ENCODE assay signal across 16 mouse cellular contexts in the genomic region with DNA sequence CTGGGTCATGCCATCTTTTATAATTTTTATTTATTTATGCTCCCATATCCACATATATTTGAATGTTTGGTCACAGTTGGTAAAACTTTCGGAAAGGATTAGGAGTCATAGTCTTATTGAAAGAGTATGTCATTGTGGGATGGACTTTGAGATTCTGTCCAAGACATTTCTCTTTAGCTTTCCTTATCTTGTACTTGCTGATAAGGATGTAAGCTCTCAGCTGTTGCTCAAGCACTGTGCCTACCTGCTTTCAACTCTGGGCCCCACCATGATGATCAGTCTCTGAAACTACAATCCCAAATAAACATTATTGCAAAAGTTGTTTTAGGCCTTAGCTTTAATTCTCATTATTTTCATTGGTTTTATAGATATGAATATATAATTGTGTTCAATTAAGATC.
"Had no signal": no experiment of that assay in that cellular context is flagged by ENCODE, and none has a peak within 500 bp of the region (broad histone marks: within the 10 kb centered on the region; RNA-seq: fewer than 3 reads in every experiment).

No protein-coding gene starts in this region.

- H3K4me2 ChIP-seq: neural tube, embryonic 13.5 days; neural tube, embryonic 15.5 days; stomach, embryonic 15.5 days had no signal

- H3K9ac ChIP-seq: neural tube, embryonic 13.5 days; neural tube, embryonic 15.5 days; stomach, embryonic 15.5 days had no signal

- DNase-seq: retina, postnatal 1 day; right cerebral cortex, adult 18-20 months; right cerebral cortex, postnatal 14 days; right cerebral cortex, postnatal 25 days; right cerebral cortex, postnatal 4 days; spleen, adult 18-20 months; thymus, adult 18-20 months; thymus, adult 2 months; thymus, postnatal 14 days; thymus, postnatal 25 days; thymus, postnatal 36 days; thymus, postnatal 4 days had no signal

- H3K4me3 ChIP-seq: neural tube, embryonic 13.5 days; neural tube, embryonic 15.5 days; stomach, embryonic 15.5 days had no signal

- H3K9me3 ChIP-seq: neural tube, embryonic 13.5 days; neural tube, embryonic 15.5 days; stomach, embryonic 15.5 days had no signal

- H3K36me3 ChIP-seq: neural tube, embryonic 13.5 days; neural tube, embryonic 15.5 days; stomach, embryonic 15.5 days had no signal

- H3K27me3 ChIP-seq: neural tube, embryonic 13.5 days; neural tube, embryonic 15.5 days; stomach, embryonic 15.5 days had no signal

- H3K27ac ChIP-seq: neural tube, embryonic 13.5 days; neural tube, embryonic 15.5 days; stomach, embryonic 15.5 days; stomach, postnatal 0 days had no signal

- H3K4me1 ChIP-seq: neural tube, embryonic 13.5 days; neural tube, embryonic 15.5 days; stomach, embryonic 15.5 days had no signal
